Mouse (Mus musculus): ENCODE data around the gene Zfp319. TPM values are rescaled to one million over a fixed set of nuclear protein-coding genes. Genes with fewer than 3 reads are reported as not detected.

Zfp319 gene
- polyA plus RNA-seq, 2 experiments: 8.4 to 13.8 TPM

DNA sequence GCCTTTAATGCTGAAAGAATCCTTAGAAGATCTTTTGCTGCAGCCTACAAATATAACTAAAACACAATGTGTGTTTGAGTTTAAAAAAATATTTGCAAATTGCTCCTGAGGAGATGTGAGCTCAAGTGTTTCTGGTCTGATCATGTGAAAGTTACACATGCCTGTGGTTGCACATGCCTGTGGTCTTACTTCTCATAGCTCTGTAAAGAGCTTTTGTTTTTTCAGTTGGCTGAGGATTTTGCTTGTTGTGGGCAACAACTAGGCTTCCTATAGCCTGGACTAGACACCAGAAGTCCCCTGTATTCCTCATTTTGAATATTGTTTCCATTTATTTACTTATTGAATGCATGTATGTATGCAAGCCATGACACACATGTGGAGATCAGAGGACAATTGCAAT, 4.6 kb upstream of the Zfp319 start:
- Histone ChIP-seq H3K4me1 (ENCODE audit: control insufficient read depth, insufficient read depth, low read length) (no peaks in the 10 kb centered on the region), H3K27ac (replicated peaks; ENCODE audit: low read depth, low read length) (no peak overlapping the region), H3K4me3 (replicated peaks; ENCODE audit: low read length) (no peak overlapping the region), H3K4me2 (replicated peaks; ENCODE audit: low read depth, low read length, severe bottlenecking) (no peak overlapping the region), H3K36me3 (ENCODE audit: control insufficient read depth, insufficient read depth, low read length) (peaks cover 41% of the 10 kb centered on the region), H3K27me3 (ENCODE audit: control insufficient read depth, insufficient read depth, low read length) (no peaks in the 10 kb centered on the region), H3K9me3 (ENCODE audit: control insufficient read depth, low read length) (no peaks in the 10 kb centered on the region), H3K9ac (ENCODE audit: low read depth, low read length, severe bottlenecking) (no peak overlapping the region)
- DNase-seq (ENCODE audit: low spot score): no peak
- no peak for TF ChIP-seq POLR2A (IDR thresholded peaks at IDR 0.05; ENCODE audit: borderline replicate concordance, extremely low read depth, insufficient read depth, insufficient read length)
- ATAC-seq (ENCODE audit: low FRiP score, low read depth): no peak

- 95% methylated on average over 1 of the region's 1 CpGs for WGBS
- no peak for TF ChIP-seq POLR2A (IDR thresholded peaks at IDR 0.05; ENCODE audit: borderline replicate concordance, extremely low read depth, insufficient read depth, insufficient read length)
- DNase-seq (ENCODE audit: low spot score) (no peak), ATAC-seq (ENCODE audit: low FRiP score, low read depth) (no peak)
- Histone ChIP-seq H3K4me2 (replicated peaks; ENCODE audit: low read depth, low read length, severe bottlenecking) (no peak overlapping the region), H3K27me3 (ENCODE audit: control insufficient read depth, insufficient read depth, low read length) (no peaks in the 10 kb centered on the region), H3K4me1 (ENCODE audit: control insufficient read depth, insufficient read depth, low read length) (0 out of 2 replicates have a peak, but pooled peaks cover under 1% of the 10 kb centered on the region), H3K9ac (ENCODE audit: low read depth, low read length, severe bottlenecking) (no peak overlapping the region), H3K4me3 (replicated peaks; ENCODE audit: low read length) (no peak overlapping the region), H3K36me3 (ENCODE audit: control insufficient read depth, insufficient read depth, low read length) (peaks cover 40% of the 10 kb centered on the region), H3K9me3 (ENCODE audit: control insufficient read depth, low read length) (no peaks in the 10 kb centered on the region), H3K27ac (replicated peaks; ENCODE audit: low read depth, low read length) (no peak overlapping the region)
Observed at GRCm38 (mm10) chr8:95335706-95336105, 4.0 kb upstream of the Zfp319 start.

- 25% methylated on average over 21 of the region's 21 CpGs for WGBS
- no peak for TF ChIP-seq POLR2A (IDR thresholded peaks at IDR 0.05; ENCODE audit: borderline replicate concordance, extremely low read depth, insufficient read depth, insufficient read length)
- Histone ChIP-seq H3K4me2 (replicated peaks; ENCODE audit: low read depth, low read length, severe bottlenecking) (peak overlapping the region; percentile 82), H3K4me1 (ENCODE audit: control insufficient read depth, insufficient read depth, low read length) (peaks cover 8% of the 10 kb centered on the region), H3K9ac (ENCODE audit: low read depth, low read length, severe bottlenecking) (peak overlapping the region; percentile 90), H3K9me3 (ENCODE audit: control insufficient read depth, low read length) (no peaks in the 10 kb centered on the region), H3K36me3 (ENCODE audit: control insufficient read depth, insufficient read depth, low read length) (peaks cover 40% of the 10 kb centered on the region), H3K4me3 (replicated peaks; ENCODE audit: low read length) (peak overlapping the region; percentile 88), H3K27me3 (ENCODE audit: control insufficient read depth, insufficient read depth, low read length) (no peaks in the 10 kb centered on the region), H3K27ac (replicated peaks; ENCODE audit: low read depth, low read length) (peak overlapping the region; percentile 95)
- DNase-seq (ENCODE audit: low spot score): no peak
- no peak; the same call in 1 of the 2 replicates for ATAC-seq (ENCODE audit: low FRiP score, low read depth)
Observed at GRCm38 (mm10) chr8:95332437-95333199, 868 bp upstream of the Zfp319 start.

GRCm38 (mm10) chr8:95331156-95331719, 512 bp downstream of the Zfp319 start:
- H3K27me3 ChIP-seq (ENCODE audit: control insufficient read depth, insufficient read depth, low read length): no peaks in the 10 kb centered on the region
- under 1% methylated on average over 38 of the region's 38 CpGs for WGBS
- peaks cover 48% of the 10 kb centered on the region for H3K36me3 ChIP-seq (ENCODE audit: control insufficient read depth, insufficient read depth, low read length)
- H3K27ac ChIP-seq (replicated peaks; ENCODE audit: low read depth, low read length): peak overlapping the region; percentile 95
- peak overlapping the region; percentile 88 for H3K4me3 ChIP-seq (replicated peaks; ENCODE audit: low read length)
- peak; percentile 63 for DNase-seq (ENCODE audit: low spot score)
- H3K9me3 ChIP-seq (ENCODE audit: control insufficient read depth, low read length): no peaks in the 10 kb centered on the region
- peak; percentile 42 for ATAC-seq (ENCODE audit: low FRiP score, low read depth)
- H3K4me1 ChIP-seq (ENCODE audit: control insufficient read depth, insufficient read depth, low read length): peaks cover 8% of the 10 kb centered on the region
- peak overlapping the region; percentile 82 for H3K4me2 ChIP-seq (replicated peaks; ENCODE audit: low read depth, low read length, severe bottlenecking)
- TF ChIP-seq POLR2A (IDR thresholded peaks at IDR 0.05; ENCODE audit: borderline replicate concordance, extremely low read depth, insufficient read depth, insufficient read length): no peak
- peak overlapping the region; percentile 90 for H3K9ac ChIP-seq (ENCODE audit: low read depth, low read length, severe bottlenecking)

GRCm38 (mm10) chr8:95330367-95330766, 1.4 kb downstream of the Zfp319 start:
- peak overlapping the region; percentile 90 for H3K9ac ChIP-seq (ENCODE audit: low read depth, low read length, severe bottlenecking)
- H3K4me1 ChIP-seq (ENCODE audit: control insufficient read depth, insufficient read depth, low read length): peaks cover 8% of the 10 kb centered on the region
- no peak for TF ChIP-seq POLR2A (IDR thresholded peaks at IDR 0.05; ENCODE audit: borderline replicate concordance, extremely low read depth, insufficient read depth, insufficient read length)
- H3K4me2 ChIP-seq (replicated peaks; ENCODE audit: low read depth, low read length, severe bottlenecking): peak overlapping the region; percentile 82
- H3K36me3 ChIP-seq (ENCODE audit: control insufficient read depth, insufficient read depth, low read length): peaks cover 56% of the 10 kb centered on the region
- no peaks in the 10 kb centered on the region for H3K9me3 ChIP-seq (ENCODE audit: control insufficient read depth, low read length)
- no peak overlapping the region for H3K27ac ChIP-seq (replicated peaks; ENCODE audit: low read depth, low read length)
- ATAC-seq (ENCODE audit: low FRiP score, low read depth) (no peak), DNase-seq (ENCODE audit: low spot score) (no peak)
- peak overlapping the region; percentile 88 for H3K4me3 ChIP-seq (replicated peaks; ENCODE audit: low read length)
- WGBS: 79% methylated on average over 1 of the region's 1 CpGs
- H3K27me3 ChIP-seq (ENCODE audit: control insufficient read depth, insufficient read depth, low read length): no peaks in the 10 kb centered on the region

Measured in limb, embryonic 14.5 days (tissue).